Mouse (Mus musculus) stomach, postnatal 0 days (tissue): ENCODE data around the gene Zhx3. TPM values are rescaled to one million over a fixed set of nuclear protein-coding genes. Genes with fewer than 3 reads are reported as not detected.

ENCODE experiments used
- ATAC-seq: fragments of 200-750 bp; cut with Nextera tagmentation; 2 replicates; pipeline ENCODE4 v1.8.0; 2017; ENCODE audit not compliant: low FRiP score, low TSS enrichment
- DNase-seq: peaks from one replicate; pipeline ENCODE4 v3.0.0-alpha.2; 2016; ENCODE audit warnings: low spot score
- H3K27ac ChIP-seq: fragments of 300-500 bp; sonication (generic); replicated peaks from 2 replicates; pipeline ENCODE4 v1.5.1; 2014; ENCODE audit warnings: mild to moderate bottlenecking, control low read depth
- H3K27me3 ChIP-seq: fragments of 300-500 bp; sonication (generic); 2 replicates; pipeline ENCODE4 v1.6.1; 2014; ENCODE audit warnings: low read length; ENCODE audit not compliant: control insufficient read depth, insufficient read depth
- H3K36me3 ChIP-seq: fragments of 300-500 bp; sonication (generic); 2 replicates; pipeline ENCODE4 v1.6.1; 2014; ENCODE audit warnings: low read length, mixed read lengths; ENCODE audit not compliant: control insufficient read depth, insufficient read depth
- H3K4me1 ChIP-seq: fragments of 300-500 bp; sonication (generic); replicated peaks from 2 replicates; pipeline ENCODE4 v1.6.1; 2014; ENCODE audit warnings: antibody characterized with exemption; ENCODE audit not compliant: control insufficient read depth, insufficient read depth
- H3K4me2 ChIP-seq: fragments of 300-500 bp; sonication (generic); replicated peaks from 2 replicates; pipeline ENCODE4 v1.6.1; 2014; ENCODE audit warnings: low read depth, mild to moderate bottlenecking, control low read depth, moderate library complexity
- H3K4me3 ChIP-seq: fragments of 300-500 bp; sonication (generic); 2 replicates; pipeline ENCODE4 v1.5.1; 2014; ENCODE audit warnings: low read depth, low read length, control low read depth
- H3K9ac ChIP-seq: fragments of 300-500 bp; sonication (generic); 2 replicates; pipeline ENCODE4 v1.6.1; 2014; ENCODE audit warnings: mild to moderate bottlenecking, low read length, control low read depth, mixed read lengths
- H3K9me3 ChIP-seq: fragments of 300-500 bp; sonication (generic); 2 replicates; pipeline ENCODE4 v1.6.1; 2016; ENCODE audit warnings: low read length; ENCODE audit not compliant: control insufficient read depth
- CTCF ChIP-seq: IDR thresholded peaks from 2 replicates; pipeline ENCODE4 v1.5.1; 2016; ENCODE audit warnings: antibody characterized with exemption, low read depth, mild to moderate bottlenecking, moderate library complexity
- EP300 ChIP-seq: optimal IDR thresholded peaks from 2 replicates; pipeline ENCODE3; 2016; ENCODE audit warnings: antibody characterized with exemption
- WGBS: fragments of 180-500 bp; shearing (Covaris S2); extraction: QIAGEN DNeasy Blood & Tissue Kit; methylation state at CpG from one replicate; pipeline ENCODE4 v1.1.7; 2014; 5-methylcytosine and 5-hydroxymethylcytosine counted together
- polyA plus RNA-seq: library from polyadenylated mRNA; unstranded; fragments of >200 nt; fragmentation: Nextera tagmentation; extraction: Ambion mirVana; gene quantifications from 2 replicates; pipeline ENCODE4 v1.2.1, GENCODE M21; 2015

Zhx3 gene
- polyA plus RNA-seq, 1 experiment from 2014 or later, result 4.5 TPM

GRCm38 (mm10) chr2:160869446-160869845 is 3.4 kb downstream of the Zhx3 start:
- WGBS, result 76% methylated on average over 3 of the region's 3 CpGs
- no peak for DNase-seq
- ATAC-seq, result no peak
- Histone ChIP-seq H3K4me3 (no peak overlapping the region), H3K4me1 (no peaks in the 10 kb centered on the region), H3K4me2 (no peak overlapping the region), H3K9me3 (no peaks in the 10 kb centered on the region), H3K36me3 (no peaks in the 10 kb centered on the region), H3K9ac (no peak overlapping the region), H3K27me3 (no peaks in the 10 kb centered on the region), H3K27ac (no peak overlapping the region)
- TF ChIP-seq EP300 (no peak), CTCF (no peak)

- Histone ChIP-seq H3K9me3 (no peaks in the 10 kb centered on the region), H3K36me3 (no peaks in the 10 kb centered on the region), H3K4me2 (no peak overlapping the region), H3K27ac (no peak overlapping the region), H3K4me3 (no peak overlapping the region), H3K9ac (no peak overlapping the region), H3K4me1 (no peaks in the 10 kb centered on the region), H3K27me3 (no peaks in the 10 kb centered on the region)
- TF ChIP-seq CTCF, result no peak
- TF ChIP-seq EP300, result no peak
- no peak for DNase-seq
- 82% methylated on average over 2 of the region's 2 CpGs for WGBS
- ATAC-seq, result no peak
Observed at GRCm38 (mm10) chr2:160865266-160865665, 7.5 kb downstream of the Zhx3 start.

GRCm38 (mm10) chr2:160864112-160864511 is 8.7 kb downstream of the Zhx3 start:
- Histone ChIP-seq H3K9me3 (no peaks in the 10 kb centered on the region), H3K27ac (no peak overlapping the region), H3K4me2 (no peak overlapping the region), H3K27me3 (no peaks in the 10 kb centered on the region), H3K4me3 (no peak overlapping the region), H3K9ac (no peak overlapping the region), H3K36me3 (no peaks in the 10 kb centered on the region), H3K4me1 (no peaks in the 10 kb centered on the region)
- no peak for ATAC-seq
- no peak for TF ChIP-seq CTCF
- TF ChIP-seq EP300, result no peak
- WGBS, result 81% methylated on average over 1 of the region's 1 CpGs
- no peak for DNase-seq

- WGBS, result 65% methylated on average over 1 of the region's 1 CpGs
- ATAC-seq (no peak), DNase-seq (no peak)
- TF ChIP-seq EP300, result no peak
- TF ChIP-seq CTCF, result no peak
- Histone ChIP-seq H3K27ac (no peak overlapping the region), H3K9ac (no peak overlapping the region), H3K27me3 (no peaks in the 10 kb centered on the region), H3K4me2 (no peak overlapping the region), H3K4me1 (no peaks in the 10 kb centered on the region), H3K36me3 (no peaks in the 10 kb centered on the region), H3K4me3 (no peak overlapping the region), H3K9me3 (no peaks in the 10 kb centered on the region)
Observed at GRCm38 (mm10) chr2:160860363-160860762, 12.4 kb downstream of the Zhx3 start.

- H3K36me3 ChIP-seq, result no peaks in the 10 kb centered on the region
- no peaks in the 10 kb centered on the region for H3K4me1 ChIP-seq
- H3K4me3 ChIP-seq, result no peak overlapping the region
- H3K9me3 ChIP-seq, result no peaks in the 10 kb centered on the region
- H3K27ac ChIP-seq, result no peak overlapping the region
- 79% methylated on average over 5 of the region's 5 CpGs for WGBS
- H3K4me2 ChIP-seq, result no peak overlapping the region
- H3K27me3 ChIP-seq, result no peaks in the 10 kb centered on the region
- no peak for DNase-seq
- ATAC-seq, result no peak
- H3K9ac ChIP-seq, result no peak overlapping the region
- peak; percentile 23; the same call in 1 of the 2 replicates for TF ChIP-seq CTCF
- TF ChIP-seq EP300, result no peak
Observed at GRCm38 (mm10) chr2:160856359-160857102, 16.3 kb downstream of the Zhx3 start.

GRCm38 (mm10) chr2:160854687-160855086 is 18.1 kb downstream of the Zhx3 start:
- TF ChIP-seq EP300, result no peak
- no peak for TF ChIP-seq CTCF

More at GRCm38 (mm10) chr2:160854687-160855086, 18.1 kb downstream of the Zhx3 start:
- no peaks in the 10 kb centered on the region for H3K9me3 ChIP-seq
- no peak overlapping the region for H3K9ac ChIP-seq
- DNase-seq, result no peak
- H3K4me3 ChIP-seq, result no peak overlapping the region
- ATAC-seq, result no peak
- H3K36me3 ChIP-seq, result no peaks in the 10 kb centered on the region
- no peaks in the 10 kb centered on the region for H3K27me3 ChIP-seq
- H3K4me2 ChIP-seq, result no peak overlapping the region
- no peak overlapping the region for H3K27ac ChIP-seq
- no peaks in the 10 kb centered on the region for H3K4me1 ChIP-seq
